Mouse (Mus musculus) heart, postnatal 0 days (tissue): Measurements from ENCODE around the gene Klhl8. TPM values are rescaled to one million over a fixed set of nuclear protein-coding genes. Genes with fewer than 3 reads are reported as not detected.

Experiments
- ATAC-seq: fragments of 200-750 bp; cut with Nextera tagmentation; 2 replicates; pipeline ENCODE4 v1.8.0; 2017; ENCODE audit warnings: low read depth, moderate number of reproducible peaks, moderate library complexity; ENCODE audit not compliant: insufficient read depth
- DNase-seq: peaks from one replicate; pipeline ENCODE4 v3.0.0-alpha.2; 2016; ENCODE audit warnings: low spot score
- H3K27ac ChIP-seq: fragments of 300-500 bp; sonication (generic); 2 replicates; pipeline ENCODE4 v1.5.1; 2014; ENCODE audit warnings: low read depth, mild to moderate bottlenecking
- H3K27me3 ChIP-seq: fragments of 300-500 bp; sonication (generic); 2 replicates; pipeline ENCODE4 v1.6.1; 2014; ENCODE audit warnings: low read length, mixed read lengths; ENCODE audit not compliant: control insufficient read depth, insufficient read depth
- H3K36me3 ChIP-seq: fragments of 300-500 bp; sonication (generic); replicated peaks from 2 replicates; pipeline ENCODE4 v1.6.1; 2014; ENCODE audit warnings: low read length, mixed read lengths; ENCODE audit not compliant: control insufficient read depth, insufficient read depth
- H3K4me1 ChIP-seq: fragments of 300-500 bp; sonication (generic); 2 replicates; pipeline ENCODE4 v1.6.1; 2014; ENCODE audit warnings: antibody characterized with exemption; ENCODE audit not compliant: control insufficient read depth, insufficient read depth
- H3K4me2 ChIP-seq: fragments of 300-500 bp; sonication (generic); 2 replicates; pipeline ENCODE4 v1.6.1; 2014; ENCODE audit warnings: low read depth, mild to moderate bottlenecking, low read length, moderate library complexity
- H3K4me3 ChIP-seq: fragments of 300-500 bp; sonication (generic); 2 replicates; pipeline ENCODE4 v1.5.1; 2014; ENCODE audit warnings: low read depth, low read length
- H3K9ac ChIP-seq: fragments of 300-500 bp; sonication (generic); replicated peaks from 2 replicates; pipeline ENCODE4 v1.6.1; 2014; ENCODE audit warnings: low read depth, low read length, mixed read lengths
- H3K9me3 ChIP-seq: fragments of 300-500 bp; sonication (generic); replicated peaks from 2 replicates; pipeline ENCODE4 v1.6.1; 2016; ENCODE audit warnings: low read length; ENCODE audit not compliant: control insufficient read depth
- CTCF ChIP-seq: IDR thresholded peaks from 2 replicates; pipeline ENCODE4 v1.5.1; 2016; ENCODE audit warnings: antibody characterized with exemption, control low read depth, low read depth
- EP300 ChIP-seq: IDR thresholded peaks from 2 replicates; pipeline ENCODE4 v1.6.1; 2016; ENCODE audit warnings: antibody characterized with exemption, low read depth
- WGBS: fragments of 180-500 bp; shearing (Covaris S2); extraction: QIAGEN DNeasy Blood & Tissue Kit; methylation state at CpG from one replicate; pipeline ENCODE4 v1.1.7; 2014; 5-methylcytosine and 5-hydroxymethylcytosine counted together
- polyA plus RNA-seq: library from polyadenylated mRNA; unstranded; fragments of >200 nt; fragmentation: Nextera tagmentation; extraction: Ambion mirVana; gene quantifications from 2 replicates; pipeline ENCODE4 v1.2.1, GENCODE M21; 2015
- total RNA-seq: library from RNA; depleted of rRNA; stranded (reverse); fragments of >200 nt; gene quantifications from 2 replicates; pipeline ENCODE4 v1.2.3, GENCODE M21; 2014; ENCODE audit warnings: low replicate concordance

Gene Klhl8
- total and polyA plus RNA-seq, 2 experiments from 2014 or later = 10.9 to 12.8 TPM

DNA sequence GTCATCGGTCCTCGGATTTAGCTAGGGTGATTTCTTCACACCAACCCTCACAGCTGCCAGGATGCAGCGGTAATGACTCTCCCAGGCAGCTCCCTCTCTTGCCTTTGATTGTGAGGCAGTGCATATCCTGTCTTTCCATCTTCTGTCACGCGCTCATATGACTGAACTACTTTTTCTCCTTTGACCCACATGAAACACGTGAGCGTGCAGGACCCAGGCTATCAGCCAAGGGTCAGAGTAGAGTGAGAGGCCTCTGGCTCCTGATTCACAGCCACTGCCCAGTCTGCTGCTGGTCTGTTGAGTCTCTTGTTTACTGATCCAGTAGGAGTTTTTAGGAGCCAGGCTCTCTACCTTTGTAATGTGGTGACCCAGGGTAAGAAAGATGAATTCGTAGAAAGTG lies 62.5 kb downstream of the Klhl8 start:
- no peak for ATAC-seq
- Histone ChIP-seq H3K4me3 (no peak overlapping the region), H3K4me2 (no peak overlapping the region), H3K9ac (no peak overlapping the region), H3K4me1 (no peaks in the 10 kb centered on the region), H3K36me3 (peaks cover 95% of the 10 kb centered on the region), H3K27ac (no peak overlapping the region), H3K27me3 (no peaks in the 10 kb centered on the region), H3K9me3 (no peaks in the 10 kb centered on the region)
- 80% methylated on average over 8 of the region's 8 CpGs for WGBS
- no peak for DNase-seq
- no peak for TF ChIP-seq CTCF
- no peak for TF ChIP-seq EP300

- Histone ChIP-seq H3K27ac (no peak overlapping the region), H3K27me3 (no peaks in the 10 kb centered on the region), H3K4me1 (no peaks in the 10 kb centered on the region), H3K4me2 (no peak overlapping the region), H3K36me3 (peaks cover 100% of the 10 kb centered on the region), H3K9me3 (no peaks in the 10 kb centered on the region), H3K4me3 (no peak overlapping the region), H3K9ac (no peak overlapping the region)
- DNase-seq (no peak), ATAC-seq (no peak)
- WGBS = 67% methylated on average over 5 of the region's 5 CpGs
- TF ChIP-seq EP300 (no peak), CTCF (no peak)
These were observed 64.5 kb downstream of the Klhl8 start for GRCm38 (mm10) chr5:103846609-103847008.

DNA sequence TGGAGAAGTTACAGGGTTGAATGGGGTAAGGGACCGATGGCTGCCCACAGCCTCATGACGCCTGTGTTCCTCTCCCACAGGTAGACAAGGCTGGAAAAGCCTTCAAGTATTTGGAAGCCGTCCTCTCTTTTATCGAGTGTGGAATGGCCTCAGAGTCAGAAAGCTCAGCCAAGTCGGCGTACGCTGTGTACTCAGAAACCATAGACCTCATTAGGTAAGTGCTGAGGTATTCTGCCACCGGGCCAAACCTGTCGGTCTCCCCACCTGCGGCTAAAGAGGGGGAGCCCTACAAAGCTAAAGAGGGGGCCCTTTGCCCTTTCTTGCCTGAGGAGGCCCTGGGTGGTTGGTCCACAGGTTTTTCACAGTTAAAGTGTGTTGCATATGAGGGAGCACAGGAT lies 64.9 kb downstream of the Klhl8 start:
- ATAC-seq (no peak), DNase-seq (no peak)
- H3K27me3 ChIP-seq = no peaks in the 10 kb centered on the region
- peaks cover 98% of the 10 kb centered on the region for H3K36me3 ChIP-seq
- no peak overlapping the region for H3K4me2 ChIP-seq
- no peak overlapping the region for H3K27ac ChIP-seq
- H3K9me3 ChIP-seq = no peaks in the 10 kb centered on the region
- H3K9ac ChIP-seq = no peak overlapping the region
- H3K4me3 ChIP-seq = no peak overlapping the region
- 87% methylated on average over 10 of the region's 10 CpGs for WGBS
- no peak for TF ChIP-seq CTCF
- TF ChIP-seq EP300 = no peak
- no peaks in the 10 kb centered on the region for H3K4me1 ChIP-seq

GRCm38 (mm10) chr5:103845418-103846153 lies 65.5 kb downstream of the Klhl8 start:
- WGBS = 81% methylated on average over 19 of the region's 19 CpGs
- ATAC-seq (no peak), DNase-seq (no peak)
- Histone ChIP-seq H3K4me3 (no peak overlapping the region), H3K9ac (no peak overlapping the region), H3K27ac (no peak overlapping the region), H3K27me3 (no peaks in the 10 kb centered on the region), H3K4me2 (no peak overlapping the region), H3K9me3 (no peaks in the 10 kb centered on the region), H3K36me3 (peaks cover 96% of the 10 kb centered on the region), H3K4me1 (no peaks in the 10 kb centered on the region)
- TF ChIP-seq CTCF (no peak), EP300 (no peak)

DNA sequence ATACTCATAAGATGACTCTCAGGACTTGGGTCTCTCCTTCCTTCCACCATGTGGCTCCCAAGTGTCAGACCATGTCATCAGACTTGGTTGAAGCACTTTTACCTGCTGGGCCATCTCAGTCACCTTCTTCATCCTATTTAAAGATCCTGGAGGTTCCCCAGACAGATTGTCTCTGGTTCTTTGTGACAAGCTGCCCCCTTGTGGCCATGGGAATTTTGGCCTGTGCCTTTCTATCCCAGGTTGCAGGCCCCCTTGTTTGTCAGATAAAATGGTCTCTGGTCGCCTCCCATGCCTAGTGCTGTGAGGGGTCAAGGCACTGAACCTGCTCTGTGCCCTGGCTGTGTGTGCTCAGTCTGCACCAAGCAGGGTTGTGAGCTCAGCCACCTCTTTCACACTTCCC lies 67.1 kb downstream of the Klhl8 start:
- ATAC-seq = no peak
- Histone ChIP-seq H3K9ac (no peak overlapping the region), H3K4me2 (no peak overlapping the region), H3K9me3 (no peaks in the 10 kb centered on the region), H3K27me3 (no peaks in the 10 kb centered on the region), H3K27ac (no peak overlapping the region), H3K4me1 (peaks cover 7% of the 10 kb centered on the region), H3K36me3 (peaks cover 83% of the 10 kb centered on the region), H3K4me3 (no peak overlapping the region)
- TF ChIP-seq EP300 (no peak), CTCF (peak; percentile 57)
- whole genome bisulfite sequencing = 68% methylated on average over 1 of the region's 1 CpGs
- DNase-seq = no peak

DNA sequence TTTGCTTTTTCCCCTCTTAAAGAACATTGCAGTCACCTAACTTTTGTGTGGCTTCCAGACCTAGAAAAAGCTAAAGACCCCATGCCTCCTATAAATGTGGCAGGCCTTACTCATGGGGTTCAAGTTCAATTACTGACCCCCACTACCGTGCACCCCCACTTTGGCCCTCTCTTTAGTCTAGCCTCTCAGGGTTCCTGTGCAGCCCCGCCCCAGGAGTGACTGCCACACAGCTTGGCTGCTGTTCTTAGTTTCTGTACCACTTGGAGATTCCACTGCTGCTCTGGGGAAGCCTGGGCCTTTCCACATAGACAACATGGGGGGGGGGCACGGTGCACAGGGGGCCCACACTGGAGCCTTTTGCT lies 71.8 kb downstream of the Klhl8 start:
- TF ChIP-seq EP300 = no peak
- no peak for TF ChIP-seq CTCF
- H3K27me3 ChIP-seq = no peaks in the 10 kb centered on the region
- no peak overlapping the region for H3K9ac ChIP-seq
- no peaks in the 10 kb centered on the region for H3K9me3 ChIP-seq
- DNase-seq (no peak), ATAC-seq (no peak)
- peaks cover 19% of the 10 kb centered on the region for H3K4me1 ChIP-seq
- H3K36me3 ChIP-seq = peaks cover 47% of the 10 kb centered on the region
- peak overlapping the region; percentile 70 for H3K27ac ChIP-seq
- H3K4me2 ChIP-seq = no peak overlapping the region
- H3K4me3 ChIP-seq = no peak overlapping the region
- WGBS = 35% methylated on average over 3 of the region's 3 CpGs
